Mouse (Mus musculus): ENCODE data around the gene Adprhl1. TPM values are rescaled to one million over a fixed set of nuclear protein-coding genes. Genes with fewer than 3 reads are reported as not detected.

The Adprhl1 gene
- polyA plus RNA-seq, 1 experiment, result 17.8 TPM

GRCm38 (mm10) chr8:13174811-13175210 is 79.2 kb downstream of the Adprhl1 start:
- no peak overlapping the region for H3ac ChIP-seq (ENCODE audit: control insufficient read depth, insufficient read length)
- H3K4me2 ChIP-seq (ENCODE audit: low read depth), result no peak overlapping the region
- H3K27me3 ChIP-seq (ENCODE audit: control insufficient read depth, insufficient read depth, insufficient read length), result no peaks in the 10 kb centered on the region
- peaks cover 66% of the 10 kb centered on the region for H3K36me3 ChIP-seq (ENCODE audit: control insufficient read depth, insufficient read depth)
- peak; percentile 87 for TF ChIP-seq POLR2AphosphoS2 (IDR thresholded peaks at IDR 0.05; ENCODE audit: insufficient read length, low read depth)
- TF ChIP-seq POLR2A (IDR thresholded peaks at IDR 0.05; ENCODE audit: insufficient read length, low read depth), result peak; percentile 23
- no peak for TF ChIP-seq E2F4 (IDR thresholded peaks at IDR 0.05; ENCODE audit: insufficient read depth)
- peaks cover 2% of the 10 kb centered on the region for H3K79me2 ChIP-seq (ENCODE audit: control insufficient read depth, insufficient read depth)
- no peak overlapping the region for H3K4me3 ChIP-seq

DNA sequence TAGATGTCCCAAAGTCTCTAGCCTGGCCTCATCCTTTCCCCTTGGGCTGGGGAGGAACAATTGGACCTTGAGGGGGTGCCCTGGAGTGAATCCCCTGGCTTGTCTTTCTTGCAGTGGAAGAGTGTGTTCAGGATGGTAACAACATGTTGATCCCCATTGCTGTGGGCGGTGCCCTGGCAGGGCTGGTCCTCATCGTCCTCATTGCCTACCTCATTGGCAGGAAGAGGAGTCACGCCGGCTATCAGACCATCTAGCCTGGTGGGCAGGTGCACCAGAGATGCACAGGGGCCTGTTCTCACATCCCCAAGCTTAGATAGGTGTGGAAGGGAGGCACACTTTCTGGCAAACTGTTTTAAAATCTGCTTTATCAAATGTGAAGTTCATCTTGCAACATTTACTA is 79.7 kb downstream of the Adprhl1 start:
- H3K4me2 ChIP-seq (ENCODE audit: low read depth), result no peak overlapping the region
- no peaks in the 10 kb centered on the region for H3K27me3 ChIP-seq (ENCODE audit: control insufficient read depth, insufficient read depth, insufficient read length)
- H3K4me3 ChIP-seq, result no peak overlapping the region
- H3K36me3 ChIP-seq (ENCODE audit: control insufficient read depth, insufficient read depth), result peaks cover 69% of the 10 kb centered on the region
- peak; percentile 85 for TF ChIP-seq POLR2AphosphoS2 (IDR thresholded peaks at IDR 0.05; ENCODE audit: insufficient read length, low read depth)
- TF ChIP-seq TCF12 (IDR thresholded peaks at IDR 0.05; ENCODE audit: insufficient read depth, poor library complexity, severe bottlenecking), result no peak
- H3K79me2 ChIP-seq (ENCODE audit: control insufficient read depth, insufficient read depth), result peaks cover 5% of the 10 kb centered on the region
- no peak overlapping the region for H3ac ChIP-seq (ENCODE audit: control insufficient read depth, insufficient read length)

Other genes starting within 250 kb of the Adprhl1 start
- 0.08 TPM for gene F7, start 228.1 kb downstream of the Adprhl1 start, polyA plus RNA-seq (2012; fragmentation: generic; extraction: Trizol)
- not detected for gene F10, start 216.9 kb downstream of the Adprhl1 start, polyA plus RNA-seq (2012; fragmentation: generic; extraction: Trizol)
- 0.55 TPM for gene Proz, start 193.2 kb downstream of the Adprhl1 start, polyA plus RNA-seq (2012; fragmentation: generic; extraction: Trizol)
- 19.5 TPM for gene Pcid2, start 148.7 kb downstream of the Adprhl1 start, polyA plus RNA-seq (2012; fragmentation: generic; extraction: Trizol)
- 61.3 TPM for gene Cul4a, start 148.5 kb downstream of the Adprhl1 start, polyA plus RNA-seq (2012; fragmentation: generic; extraction: Trizol)
- 531 TPM for gene Lamp1, start 95.0 kb downstream of the Adprhl1 start, polyA plus RNA-seq (2012; fragmentation: generic; extraction: Trizol)
- gene Grtp1, start 53.5 kb downstream of the Adprhl1 start, polyA plus RNA-seq (2012; fragmentation: generic; extraction: Trizol), result 34.4 TPM
- 15.3 TPM for gene Dcun1d2, start 34.0 kb upstream of the Adprhl1 start, polyA plus RNA-seq (2012; fragmentation: generic; extraction: Trizol)
- gene Tmco3, start 34.0 kb upstream of the Adprhl1 start, polyA plus RNA-seq (2012; fragmentation: generic; extraction: Trizol), result 28.2 TPM
- 40.8 TPM for gene Tfdp1, start 84.6 kb upstream of the Adprhl1 start, polyA plus RNA-seq (2012; fragmentation: generic; extraction: Trizol)
- not detected for gene Atp4b, start 142.7 kb upstream of the Adprhl1 start, polyA plus RNA-seq (2012; fragmentation: generic; extraction: Trizol)
- under 0.01 TPM for gene Grk1, start 150.9 kb upstream of the Adprhl1 start, polyA plus RNA-seq (2012; fragmentation: generic; extraction: Trizol)
- gene Tmem255b, start 181.0 kb upstream of the Adprhl1 start, polyA plus RNA-seq (2012; fragmentation: generic; extraction: Trizol), result not detected
- 0.50 TPM for gene Gas6, start 240.3 kb upstream of the Adprhl1 start, polyA plus RNA-seq (2012; fragmentation: generic; extraction: Trizol)